Comparison of ENCODE assay signal across 15 mouse cellular contexts in genomic region chr6:99297535-99297934, GRCm38 (mm10).
"Had no signal": no experiment of that assay in that cellular context is flagged by ENCODE, and none has a peak within 500 bp of the region (broad histone marks: within the 10 kb centered on the region; RNA-seq: fewer than 3 reads in every experiment).

No protein-coding gene starts in this region.

- ATAC-seq: hindbrain, embryonic 16.5 days; intestine, embryonic 15.5 days; intestine, postnatal 0 days had no signal

- DNase-seq: gastrocnemius, adult 2 months; gastrocnemius, postnatal 10 days; gastrocnemius, postnatal 25 days; heart, adult 18-20 months; heart, postnatal 10 days; heart, postnatal 4 days; kidney, adult 18-20 months; kidney, adult 8-10 months; kidney, postnatal 10 days; kidney, postnatal 25 days; kidney, postnatal 4 days; liver had no signal
